Mouse (Mus musculus) heart, embryonic 14.5 days (tissue): ENCODE measurements around the gene Cpne6. TPM values are rescaled to one million over a fixed set of nuclear protein-coding genes. Genes with fewer than 3 reads are reported as not detected.

Source experiments
- ATAC-seq: fragments of 200-750 bp; cut with Nextera tagmentation; 2 replicates; pipeline ENCODE4 v1.8.0; 2017; ENCODE audit warnings: low read depth, moderate TSS enrichment; ENCODE audit not compliant: insufficient number of reproducible peaks, insufficient read depth, low FRiP score
- H3K27ac ChIP-seq, 2 experiments: fragments of 200-500 bp in 1 of 2; fragments of 300-500 bp in 1 of 2; sonication (generic) in 1 of 2; replicated peaks in 1 of 2; 2 replicates each; pipeline ENCODE4 v1.5.1; 2012 to 2014; ENCODE audit warnings: low read depth in 2 of 2, low read length in 2 of 2, control low read depth in 1 of 2, mild to moderate bottlenecking in 1 of 2, mixed read lengths in 1 of 2; ENCODE audit not compliant: control insufficient read depth in 1 of 2, insufficient read depth in 1 of 2
- H3K27me3 ChIP-seq: fragments of 300-500 bp; sonication (generic); 2 replicates; pipeline ENCODE4 v1.6.1; 2014; ENCODE audit warnings: mild to moderate bottlenecking, low read length, control low read depth; ENCODE audit not compliant: control insufficient read depth, insufficient read depth
- H3K36me3 ChIP-seq: fragments of 300-500 bp; sonication (generic); 2 replicates; pipeline ENCODE4 v1.6.1; 2014; ENCODE audit warnings: mild to moderate bottlenecking, control low read depth, low read length, mixed read lengths; ENCODE audit not compliant: control insufficient read depth, insufficient read depth
- H3K4me1 ChIP-seq, 2 experiments: fragments of 200-500 bp in 1 of 2; fragments of 300-500 bp in 1 of 2; sonication (generic) in 1 of 2; 2 replicates each; pipeline ENCODE4 v1.6.1; 2012 to 2014; ENCODE audit warnings: low read length in 2 of 2, control low read depth in 1 of 2, mixed read lengths in 1 of 2; ENCODE audit not compliant: control insufficient read depth in 2 of 2, insufficient read depth in 2 of 2
- H3K4me2 ChIP-seq: fragments of 300-500 bp; sonication (generic); 2 replicates; pipeline ENCODE4 v1.6.1; 2014; ENCODE audit warnings: mild to moderate bottlenecking, low read length
- H3K4me3 ChIP-seq, 2 experiments: fragments of 200-500 bp in 1 of 2; fragments of 300-500 bp in 1 of 2; sonication (generic) in 1 of 2; 2 replicates each; pipeline ENCODE4 v1.5.1; 2012 to 2014; ENCODE audit warnings: low read length in 2 of 2, mild to moderate bottlenecking in 2 of 2, control low read depth in 1 of 2, low read depth in 1 of 2, moderate library complexity in 1 of 2; ENCODE audit not compliant: control insufficient read depth in 1 of 2, insufficient read depth in 1 of 2
- H3K9ac ChIP-seq: fragments of 300-500 bp; sonication (generic); 2 replicates; pipeline ENCODE4 v1.6.1; 2014; ENCODE audit warnings: mild to moderate bottlenecking, low read length
- H3K9me3 ChIP-seq: fragments of 300-500 bp; sonication (generic); 2 replicates; pipeline ENCODE4 v1.6.1; 2016; ENCODE audit warnings: low read length, control low read depth; ENCODE audit not compliant: control insufficient read depth
- WGBS: fragments of 180-500 bp; shearing (Covaris S2); extraction: QIAGEN DNeasy Blood & Tissue Kit; methylation state at CpG from one replicate; pipeline ENCODE4 v1.1.7; 2014; 5-methylcytosine and 5-hydroxymethylcytosine counted together
- polyA plus RNA-seq: library from polyadenylated mRNA; unstranded; fragments of >200 nt; fragmentation: Nextera tagmentation; extraction: Ambion mirVana; gene quantifications from 2 replicates; pipeline ENCODE4 v1.2.1, GENCODE M21; 2014

The Cpne6 gene
- polyA plus RNA-seq, 1 experiment from 2014 or later, result 0.36 TPM

- Histone ChIP-seq H3K36me3 (no peaks in the 10 kb centered on the region), H3K27ac (no peak overlapping the region), H3K9ac (peak overlapping the region; percentile 66), H3K27me3 (peaks cover 85% of the 10 kb centered on the region), H3K9me3 (no peaks in the 10 kb centered on the region), H3K4me3 (peak overlapping the region; percentile 48 to 52), H3K4me2 (peak overlapping the region; percentile 96), H3K4me1 (peaks cover 7 to 11% of the 10 kb centered on the region in 2 experiments; a peak in 3 of 4 replicates)
- ATAC-seq, result 0 out of 2 replicates have a peak, but pooled peaks have one; percentile 18
- under 1% methylated on average over 61 of the region's 61 CpGs for WGBS
These were observed 10.5 kb downstream of the Cpne6 start for GRCm38 (mm10) chr14:55520451-55521361.

DNA sequence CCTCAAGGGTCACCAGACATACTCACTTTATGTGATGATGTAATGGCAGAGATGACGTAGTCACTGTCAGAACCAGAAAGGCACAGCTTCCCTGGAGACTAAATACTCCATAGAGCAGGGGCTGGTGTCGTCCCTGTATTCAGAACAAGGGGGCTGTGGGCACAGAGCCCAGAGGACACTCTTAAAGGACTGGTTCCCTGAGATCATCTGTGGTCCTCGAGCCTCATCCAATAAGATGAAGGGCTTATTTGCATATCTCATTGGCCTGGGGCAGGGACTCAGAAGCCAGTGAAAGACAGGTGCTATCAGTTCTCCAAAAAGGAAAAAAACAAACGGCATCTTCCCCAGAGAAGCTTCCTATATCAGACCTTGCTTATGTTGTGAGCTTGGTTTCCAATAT, 13.8 kb downstream of the Cpne6 start:
- peaks cover 7 to 11% of the 10 kb centered on the region in 2 experiments; a peak in 3 of 4 replicates for H3K4me1 ChIP-seq
- peaks cover 54% of the 10 kb centered on the region for H3K27me3 ChIP-seq
- WGBS, result 26% methylated on average over 4 of the region's 4 CpGs
- no peaks in the 10 kb centered on the region for H3K36me3 ChIP-seq
- no peaks in the 10 kb centered on the region for H3K9me3 ChIP-seq
- ATAC-seq, result no peak
- no peak overlapping the region for H3K9ac ChIP-seq
- H3K27ac ChIP-seq, result no peak overlapping the region
- H3K4me2 ChIP-seq, result no peak overlapping the region
- H3K4me3 ChIP-seq, result no peak overlapping the region

DNA sequence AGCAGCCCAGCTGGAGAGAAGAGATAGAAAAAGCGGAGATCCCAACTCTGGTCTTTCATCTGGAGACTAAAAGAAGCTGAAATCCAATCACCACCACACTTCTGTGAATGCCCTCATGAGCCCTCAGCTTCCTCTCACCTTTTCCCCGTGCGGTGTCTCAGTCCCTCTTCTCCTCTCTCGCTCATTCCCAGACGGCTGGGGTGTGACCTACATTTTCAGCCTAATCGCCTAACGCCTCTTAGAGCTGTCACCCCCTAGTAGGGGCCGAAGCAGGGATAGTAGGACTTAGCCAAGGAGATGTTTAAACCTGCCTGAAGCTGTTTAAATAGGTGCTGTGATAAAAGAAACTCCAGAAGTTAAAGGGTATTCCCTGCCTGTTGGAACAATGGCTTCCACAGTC, 14.5 kb downstream of the Cpne6 start, which contains the start of gene Nrl:
Gene Nrl (minus strand): TSS at position 197 of the 400 bp plus-strand sequence.
- no peaks in the 10 kb centered on the region for H3K9me3 ChIP-seq
- H3K27me3 ChIP-seq, result peaks cover 53% of the 10 kb centered on the region
- H3K36me3 ChIP-seq, result no peaks in the 10 kb centered on the region
- no peak within 1 kb of the TSS for H3K9ac ChIP-seq
- WGBS, result 5% methylated on average over 8 of the region's 8 CpGs
- no peak for ATAC-seq
- peaks cover 7 to 11% of the 10 kb centered on the region in 2 experiments; a peak in 3 of 4 replicates for H3K4me1 ChIP-seq
- no peak within 1 kb of the TSS for H3K27ac ChIP-seq
- no peak within 1 kb of the TSS for H3K4me3 ChIP-seq
- H3K4me2 ChIP-seq, result no peak within 1 kb of the TSS

DNA sequence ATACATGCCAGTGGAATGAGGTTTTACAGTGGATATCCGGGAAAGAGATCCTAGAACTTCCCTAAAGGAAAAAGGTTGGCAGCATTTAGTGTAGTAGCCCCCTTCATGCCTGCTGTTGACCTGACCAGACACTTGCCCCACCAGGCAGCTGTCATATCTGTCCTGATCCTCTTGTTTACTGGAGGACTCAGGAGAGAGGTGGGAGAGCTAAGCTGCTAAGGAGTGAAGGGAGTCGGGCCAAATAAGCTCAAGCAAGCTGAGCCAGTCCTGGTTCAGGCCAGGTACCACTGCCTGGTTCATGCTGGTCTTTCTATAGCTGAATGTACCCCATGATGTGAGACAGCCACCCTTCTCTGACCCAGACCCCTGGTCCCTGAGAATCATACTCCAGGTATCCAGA, 16.4 kb downstream of the Cpne6 start:
- no peak overlapping the region for H3K9ac ChIP-seq
- no peak overlapping the region for H3K4me3 ChIP-seq
- H3K36me3 ChIP-seq, result no peaks in the 10 kb centered on the region
- no peaks in the 10 kb centered on the region for H3K9me3 ChIP-seq
- 60% methylated on average over 2 of the region's 2 CpGs for WGBS
- ATAC-seq, result no peak
- peaks cover 39% of the 10 kb centered on the region for H3K27me3 ChIP-seq
- no peak overlapping the region for H3K4me2 ChIP-seq
- H3K27ac ChIP-seq, result no peak overlapping the region
- H3K4me1 ChIP-seq, result peaks cover 5 to 11% of the 10 kb centered on the region in 2 experiments; a peak in 3 of 4 replicates

GRCm38 (mm10) chr14:55527940-55528339, 17.7 kb downstream of the Cpne6 start:
- WGBS, result 20% methylated on average over 3 of the region's 3 CpGs
- Histone ChIP-seq H3K9me3 (no peaks in the 10 kb centered on the region), H3K9ac (no peak overlapping the region), H3K4me1 (peaks cover 5 to 11% of the 10 kb centered on the region in 2 experiments; a peak in 3 of 4 replicates), H3K4me3 (no peak overlapping the region), H3K36me3 (no peaks in the 10 kb centered on the region), H3K27ac (no peak overlapping the region), H3K4me2 (no peak overlapping the region), H3K27me3 (peaks cover 26% of the 10 kb centered on the region)
- ATAC-seq, result no peak

DNA sequence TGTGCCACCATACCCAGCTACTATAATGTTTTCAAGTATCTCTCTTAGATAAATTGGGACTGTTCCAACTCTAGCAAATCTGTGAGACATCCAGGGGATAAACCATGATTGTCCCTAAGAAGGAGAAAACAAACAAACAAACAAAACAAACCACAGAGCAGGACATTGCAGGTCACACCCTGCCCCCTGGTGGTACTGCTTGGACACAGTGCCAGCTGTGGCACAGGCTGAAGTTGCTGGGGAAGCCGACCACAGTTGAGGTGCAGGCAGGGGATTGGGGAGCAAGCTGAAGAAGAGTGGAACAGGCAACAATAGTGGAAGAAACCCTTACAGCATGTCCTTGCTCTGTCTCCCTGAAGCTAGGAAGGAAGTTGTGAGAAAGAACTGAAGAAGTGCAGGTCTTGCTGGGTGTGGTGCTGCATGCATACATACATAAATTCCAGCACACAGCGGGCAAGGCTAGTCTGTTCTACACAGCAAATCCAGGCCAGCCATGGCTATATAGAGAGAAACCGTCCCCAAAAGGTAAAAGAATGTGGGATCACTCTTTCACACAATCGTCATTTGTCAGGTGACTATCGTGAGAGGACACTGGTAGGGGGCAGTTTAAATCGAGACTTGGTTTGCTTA, 26.0 kb downstream of the Cpne6 start:
- H3K9ac ChIP-seq, result no peak overlapping the region
- 35% methylated on average over 6 of the region's 6 CpGs for WGBS
- H3K9me3 ChIP-seq, result no peaks in the 10 kb centered on the region
- H3K4me3 ChIP-seq, result no peak overlapping the region
- no peaks in the 10 kb centered on the region for H3K27me3 ChIP-seq
- no peak overlapping the region for H3K27ac ChIP-seq
- no peak overlapping the region for H3K4me2 ChIP-seq
- no peak for ATAC-seq
- peaks cover 4 to 10% of the 10 kb centered on the region in 2 experiments; a peak in 3 of 4 replicates for H3K4me1 ChIP-seq
- no peaks in the 10 kb centered on the region for H3K36me3 ChIP-seq

GRCm38 (mm10) chr14:55540067-55540786, 30.0 kb downstream of the Cpne6 start, which contains the start of gene Pck2:
TSS of gene Pck2 (plus strand) at chr14:55540266.
- WGBS, result under 1% methylated on average over 30 of the region's 32 CpGs
- ATAC-seq, result peak; percentile 86

More at GRCm38 (mm10) chr14:55540067-55540786, 30.0 kb downstream of the Cpne6 start, which contains the start of gene Pck2:
- Histone ChIP-seq H3K27me3 (no peaks in the 10 kb centered on the region), H3K36me3 (peaks cover 28% of the 10 kb centered on the region), H3K9ac (peak within 1 kb of the TSS; percentile 75), H3K4me3 (peak within 1 kb of the TSS; percentile 52), H3K27ac (peak within 1 kb of the TSS; percentile 76 to 83), H3K9me3 (no peaks in the 10 kb centered on the region), H3K4me1 (peaks cover 7 to 14% of the 10 kb centered on the region in 2 experiments; a peak in 3 of 4 replicates), H3K4me2 (peak within 1 kb of the TSS; percentile 68)
